Mouse (Mus musculus) olfactory bulb, adult 2 months (tissue): ENCODE measurements around the gene Kcnk4.

Experiments used
- CTCF ChIP-seq: fragments of 200-500 bp; IDR thresholded peaks from 2 replicates; pipeline ENCODE4 v1.5.1; 2012; ENCODE audit warnings: low read depth, mild to moderate bottlenecking, low read length, moderate library complexity; ENCODE audit not compliant: insufficient read depth
- POLR2A ChIP-seq: fragments of 200-500 bp; IDR thresholded peaks from 2 replicates; pipeline ENCODE4 v1.6.1; 2012; ENCODE audit warnings: mild to moderate bottlenecking, low read depth, low read length, moderate library complexity; ENCODE audit not compliant: insufficient read depth

DNA sequence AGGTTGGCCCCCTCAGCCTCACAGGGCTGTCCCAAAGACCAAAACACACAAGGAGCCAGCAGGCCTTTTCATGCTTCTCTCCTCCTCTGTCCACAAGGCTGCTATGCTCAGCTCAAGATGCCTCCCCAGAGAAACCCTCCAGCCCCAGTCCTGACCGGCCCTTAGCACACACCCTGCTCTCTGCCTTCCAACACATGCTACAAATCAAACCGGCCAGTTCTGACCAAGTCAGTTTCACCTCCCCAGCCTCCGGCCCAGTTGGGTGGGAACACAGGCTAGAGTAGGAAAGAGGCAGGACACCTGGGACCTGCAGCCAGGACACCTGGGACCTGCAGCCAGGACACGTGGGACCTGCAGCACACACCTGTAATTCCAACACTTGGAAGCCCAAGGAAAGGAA lies 17.8 kb downstream of the Kcnk4 start:
- TF ChIP-seq POLR2A: no peak
- TF ChIP-seq CTCF: no peak
